Mouse (Mus musculus) limb, embryonic 10.5 days (tissue): Measurements from ENCODE around the gene Fam161a. TPM values are rescaled to one million over a fixed set of nuclear protein-coding genes. Genes with fewer than 3 reads are reported as not detected.

ENCODE experiments used
- DNase-seq: peaks from one replicate; pipeline ENCODE4 v3.0.0-alpha.2; 2017; ENCODE audit warnings: low spot score
- H3K27ac ChIP-seq: fragments of 300-500 bp; sonication (generic); 2 replicates; pipeline ENCODE4 v1.5.1; 2016; ENCODE audit warnings: mild to moderate bottlenecking
- H3K27me3 ChIP-seq: fragments of 300-500 bp; sonication (generic); 2 replicates; pipeline ENCODE4 v1.6.1; 2016; ENCODE audit warnings: low read depth, mild to moderate bottlenecking; ENCODE audit not compliant: poor library complexity, severe bottlenecking
- H3K36me3 ChIP-seq: fragments of 300-500 bp; sonication (generic); 2 replicates; pipeline ENCODE4 v1.6.1; 2016; ENCODE audit warnings: mild to moderate bottlenecking, moderate library complexity
- H3K4me1 ChIP-seq: fragments of 300-500 bp; sonication (generic); 2 replicates; pipeline ENCODE4 v1.6.1; 2016
- H3K4me3 ChIP-seq: fragments of 300-500 bp; sonication (generic); 2 replicates; pipeline ENCODE4 v1.5.1; 2016; ENCODE audit warnings: mild to moderate bottlenecking, moderate library complexity
- H3K9me3 ChIP-seq: fragments of 300-500 bp; sonication (generic); replicated peaks from 2 replicates; pipeline ENCODE4 v1.6.1; 2016; ENCODE audit warnings: mild to moderate bottlenecking
- WGBS: fragments of 180-500 bp; shearing (Covaris S2); methylation state at CpG from one replicate; pipeline ENCODE4 v1.1.7; 2016; 5-methylcytosine and 5-hydroxymethylcytosine counted together
- polyA plus RNA-seq: library from polyadenylated mRNA; unstranded; fragments of >200 nt; fragmentation: Nextera tagmentation; extraction: Ambion mirVana; gene quantifications from 2 replicates; pipeline ENCODE4 v1.2.1, GENCODE M21; 2016

Fam161a gene
- polyA plus RNA-seq, 1 experiment from 2014 or later: 1.6 TPM

DNA sequence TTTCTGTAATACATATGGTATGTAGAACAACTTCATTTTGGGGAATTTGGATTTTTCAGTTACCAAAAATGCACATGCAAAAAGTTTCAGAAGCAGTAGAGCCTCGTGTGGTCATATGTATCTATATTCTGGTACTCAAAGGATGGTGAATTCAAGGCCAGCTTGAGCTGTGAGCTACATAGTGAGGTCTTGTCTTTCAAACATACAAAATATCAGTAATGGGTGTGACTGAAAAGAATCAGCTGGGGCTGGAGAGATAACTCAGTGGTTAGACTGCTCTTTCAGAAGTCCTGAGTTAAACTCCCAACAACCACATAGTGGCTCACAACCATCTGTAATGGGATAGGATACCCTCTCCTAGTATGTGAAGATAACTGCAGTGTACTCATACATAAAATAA, 9.0 kb upstream of the Fam161a start:
- Histone ChIP-seq H3K9me3 (no peaks in the 10 kb centered on the region), H3K4me3 (no peak overlapping the region), H3K27ac (no peak overlapping the region), H3K4me1 (no peaks in the 10 kb centered on the region), H3K36me3 (peaks cover 100% of the 10 kb centered on the region), H3K27me3 (no peaks in the 10 kb centered on the region)
- no peak for DNase-seq
- 85% methylated on average over 1 of the region's 1 CpGs for WGBS

DNA sequence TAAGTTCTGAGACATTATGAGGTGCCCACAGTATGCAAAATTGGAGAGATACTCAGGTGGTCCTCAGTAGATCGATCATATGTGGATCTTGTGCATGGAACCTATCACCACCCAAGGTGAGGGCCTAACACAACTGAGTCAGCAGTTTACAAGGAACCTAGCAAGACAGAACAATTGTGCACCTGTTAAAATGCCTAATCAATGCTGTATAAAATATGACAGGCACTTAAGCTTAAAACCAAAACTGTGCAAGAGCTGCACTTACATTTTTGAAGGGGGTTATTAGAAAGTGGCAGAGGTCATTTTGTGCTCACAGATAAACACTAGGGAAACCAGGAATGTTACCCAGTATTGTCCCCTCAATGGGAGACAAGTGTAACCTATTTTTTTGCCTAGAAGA, 2.1 kb upstream of the Fam161a start:
- WGBS: 100% methylated on average over 1 of the region's 1 CpGs
- Histone ChIP-seq H3K9me3 (no peaks in the 10 kb centered on the region), H3K27me3 (no peaks in the 10 kb centered on the region), H3K36me3 (peaks cover 55% of the 10 kb centered on the region), H3K27ac (no peak overlapping the region), H3K4me3 (no peak overlapping the region), H3K4me1 (0 out of 2 replicates have a peak, but pooled peaks cover 8% of the 10 kb centered on the region)
- DNase-seq: no peak

DNA sequence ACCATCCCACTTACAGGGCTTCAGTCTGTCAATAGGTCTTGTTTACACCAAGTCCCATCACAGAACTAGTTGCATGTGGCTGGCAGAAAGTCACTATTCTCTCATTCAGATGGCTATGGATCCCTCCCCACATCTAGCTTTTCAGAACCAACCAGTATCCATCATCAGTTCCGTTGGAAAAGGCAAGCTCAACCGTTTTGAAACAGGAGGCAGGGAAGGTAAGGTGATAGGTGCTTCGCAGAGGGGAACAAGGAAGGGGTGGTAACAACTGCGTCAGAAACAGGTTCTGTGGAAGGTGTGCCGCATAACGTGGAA, 208 bp upstream of the Fam161a start:
- H3K4me1 ChIP-seq: 0 out of 2 replicates have a peak, but pooled peaks cover 8% of the 10 kb centered on the region
- no peaks in the 10 kb centered on the region for H3K27me3 ChIP-seq
- no peak overlapping the region for H3K27ac ChIP-seq
- no peaks in the 10 kb centered on the region for H3K9me3 ChIP-seq
- no peak for DNase-seq
- WGBS: 9% methylated on average over 6 of the region's 6 CpGs
- H3K36me3 ChIP-seq: peaks cover 37% of the 10 kb centered on the region
- H3K4me3 ChIP-seq: peak overlapping the region; percentile 71

DNA sequence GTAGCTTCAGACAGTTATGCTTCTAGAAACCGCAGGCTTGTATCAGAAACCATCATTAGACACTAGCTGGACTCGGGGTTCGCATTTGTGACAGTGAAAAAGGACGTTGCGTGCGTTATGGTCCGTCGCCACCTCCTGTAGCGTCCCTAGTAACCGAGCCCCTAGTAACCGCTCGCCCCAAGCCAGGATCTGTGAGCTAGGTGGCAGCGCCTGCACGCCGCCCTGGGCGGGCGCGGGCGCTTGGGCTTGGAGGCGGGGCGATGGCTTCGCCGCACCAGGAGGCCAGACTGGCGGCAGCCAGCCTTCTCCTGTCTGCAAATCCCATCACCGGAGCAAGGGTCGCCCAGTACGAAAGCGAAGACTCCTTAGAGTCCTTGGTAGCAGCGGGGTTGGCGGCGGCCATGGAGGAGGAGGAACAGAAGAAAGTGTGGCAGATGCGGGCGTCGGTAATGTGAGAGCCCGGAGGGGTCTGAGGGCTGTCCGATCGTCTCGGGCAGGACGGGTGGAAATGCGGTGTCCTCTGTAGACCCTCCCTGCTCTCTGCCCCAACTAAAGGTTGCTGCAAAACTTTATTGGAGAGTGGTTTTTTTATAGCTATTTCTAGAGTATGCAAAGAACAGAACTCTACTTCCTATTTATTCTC, 971 bp downstream of the Fam161a start:
- peaks cover 25% of the 10 kb centered on the region for H3K36me3 ChIP-seq
- H3K4me3 ChIP-seq: peak overlapping the region; percentile 71
- no peaks in the 10 kb centered on the region for H3K9me3 ChIP-seq
- H3K4me1 ChIP-seq: 0 out of 2 replicates have a peak, but pooled peaks cover 8% of the 10 kb centered on the region
- peak overlapping the region; percentile 87 for H3K27ac ChIP-seq
- H3K27me3 ChIP-seq: no peaks in the 10 kb centered on the region
- DNase-seq: peak; percentile 85
- under 1% methylated on average over 40 of the region's 40 CpGs for WGBS

DNA sequence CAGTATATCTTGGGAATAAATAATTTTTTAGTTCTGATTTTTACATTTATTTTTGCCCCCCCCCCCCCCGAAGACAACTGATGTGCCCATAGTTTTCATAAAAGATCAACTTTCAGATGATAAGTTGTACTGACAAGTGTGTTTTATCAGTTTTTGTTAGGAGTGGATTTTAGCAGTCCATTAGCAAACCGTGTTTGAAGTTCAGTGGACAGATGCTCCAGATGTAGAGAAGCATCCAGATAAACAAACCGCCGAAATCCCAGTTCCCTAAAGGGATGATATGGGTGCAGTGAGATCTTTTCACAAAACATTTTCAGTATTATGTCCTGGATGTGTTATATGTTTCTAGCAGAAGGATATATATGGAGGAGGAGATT, 1.5 kb downstream of the Fam161a start:
- DNase-seq: no peak
- H3K9me3 ChIP-seq: no peaks in the 10 kb centered on the region
- H3K4me3 ChIP-seq: peak overlapping the region; percentile 71
- H3K27ac ChIP-seq: peak overlapping the region; percentile 87
- peaks cover 20% of the 10 kb centered on the region for H3K36me3 ChIP-seq
- H3K27me3 ChIP-seq: no peaks in the 10 kb centered on the region
- 49% methylated on average over 4 of the region's 4 CpGs for WGBS
- 0 out of 2 replicates have a peak, but pooled peaks cover 8% of the 10 kb centered on the region for H3K4me1 ChIP-seq

DNA sequence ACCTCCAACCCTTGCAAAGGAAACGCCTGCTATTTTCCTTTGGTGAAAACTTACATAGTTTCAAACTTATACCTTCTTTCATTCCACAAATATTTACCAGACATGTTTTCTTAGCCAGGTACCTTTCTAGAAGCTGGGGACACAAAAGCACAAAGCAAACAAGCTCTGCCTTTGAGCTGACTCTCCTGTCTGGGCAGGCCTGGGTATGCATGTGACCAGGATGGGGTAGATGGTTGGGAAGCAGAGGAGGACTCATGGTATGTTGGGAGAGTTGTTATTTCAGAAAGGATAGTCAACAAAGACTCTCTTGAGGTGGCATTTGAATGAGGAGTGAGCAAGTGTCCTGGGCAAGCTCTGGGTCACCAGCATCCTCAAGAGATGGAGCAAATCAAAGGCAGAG, 5.8 kb downstream of the Fam161a start:
- Histone ChIP-seq H3K27ac (no peak overlapping the region), H3K4me1 (0 out of 2 replicates have a peak, but pooled peaks cover 4% of the 10 kb centered on the region), H3K27me3 (no peaks in the 10 kb centered on the region), H3K9me3 (no peaks in the 10 kb centered on the region), H3K4me3 (no peak overlapping the region), H3K36me3 (no peaks in the 10 kb centered on the region)
- DNase-seq: no peak
- WGBS: 85% methylated on average over 1 of the region's 1 CpGs

DNA sequence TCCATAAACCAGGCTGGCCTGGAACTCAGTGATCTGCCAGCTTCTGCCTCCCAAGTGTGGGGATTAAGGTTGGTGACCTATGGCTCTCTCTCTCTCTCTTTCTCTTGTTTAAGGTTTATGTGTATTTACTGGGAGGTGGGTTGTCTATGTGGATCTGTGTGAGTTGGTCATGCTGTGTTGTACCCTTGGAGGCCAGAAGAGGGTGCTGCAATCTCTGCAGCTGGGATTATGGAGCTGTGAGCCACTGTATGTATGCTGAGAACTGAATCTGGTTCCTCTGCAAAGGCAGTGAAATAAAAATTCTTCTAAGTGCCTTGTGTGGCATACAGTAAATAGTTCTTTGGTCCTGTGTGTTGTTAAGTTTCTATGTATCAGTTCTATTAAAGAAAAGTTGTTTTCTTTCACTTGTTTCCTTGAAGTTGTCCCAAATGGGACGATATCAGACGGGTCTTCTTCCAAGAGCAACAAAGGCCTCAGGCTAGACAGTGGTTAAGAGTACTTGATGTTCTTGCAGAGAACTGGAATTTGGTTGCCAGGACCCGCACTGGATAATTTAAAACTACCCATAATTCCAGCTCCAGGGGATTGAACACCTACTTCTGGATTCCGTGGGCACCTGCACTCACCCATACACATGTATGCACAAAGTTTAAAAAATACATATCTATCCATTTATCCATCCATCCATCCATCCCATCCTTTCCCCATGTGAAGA, 6.4 kb downstream of the Fam161a start:
- H3K27me3 ChIP-seq: no peaks in the 10 kb centered on the region
- no peak overlapping the region for H3K27ac ChIP-seq
- no peaks in the 10 kb centered on the region for H3K36me3 ChIP-seq
- DNase-seq: no peak
- H3K4me1 ChIP-seq: no peaks in the 10 kb centered on the region
- WGBS: 84% methylated on average over 4 of the region's 4 CpGs
- no peak overlapping the region for H3K4me3 ChIP-seq
- no peaks in the 10 kb centered on the region for H3K9me3 ChIP-seq

DNA sequence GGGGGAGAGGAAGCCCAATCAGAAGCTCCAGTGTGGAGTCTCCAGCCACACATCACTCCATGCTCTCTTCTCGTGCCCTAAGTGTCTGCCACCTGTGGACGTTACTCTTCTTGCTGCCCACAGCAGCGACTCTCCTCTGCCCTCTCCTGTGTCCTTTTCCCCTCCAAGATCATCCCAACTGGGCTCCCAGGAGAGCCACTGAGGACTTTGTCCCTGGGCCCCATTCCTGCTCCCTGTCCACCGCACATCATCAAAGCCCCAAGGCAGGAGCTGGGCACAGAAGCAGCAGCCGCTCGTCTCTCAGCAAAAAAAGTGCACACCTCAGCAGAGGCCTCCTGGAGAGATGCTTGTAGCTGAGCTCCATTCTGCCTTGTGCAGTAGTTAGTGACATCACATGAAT, 7.7 kb downstream of the Fam161a start:
- no peak for DNase-seq
- WGBS: 80% methylated on average over 6 of the region's 6 CpGs
- no peak overlapping the region for H3K27ac ChIP-seq

DNA sequence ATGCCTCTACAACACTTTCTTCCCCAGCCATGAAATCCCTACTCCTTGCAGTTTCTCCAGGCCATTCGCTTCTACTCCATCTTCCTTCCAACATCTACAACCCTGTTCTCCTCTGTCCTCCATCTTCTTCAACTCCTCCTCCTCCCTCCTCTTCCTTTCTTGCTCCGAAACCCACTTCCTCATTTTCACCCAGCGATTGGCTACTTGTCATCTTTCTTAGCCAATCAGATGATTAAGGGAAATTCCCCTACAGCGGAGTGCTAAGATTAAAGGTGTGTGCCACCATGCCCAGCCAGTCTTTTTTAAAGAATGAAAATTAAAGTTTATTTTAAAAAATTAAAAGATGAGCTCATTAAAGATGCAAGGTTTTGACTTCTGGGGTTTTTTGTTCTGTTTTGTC, 10.6 kb downstream of the Fam161a start:
- H3K4me3 ChIP-seq: no peak overlapping the region
- WGBS: 89% methylated on average over 4 of the region's 4 CpGs
- H3K4me1 ChIP-seq: peaks cover 3% of the 10 kb centered on the region; the same call in 1 of the 2 replicates
- no peaks in the 10 kb centered on the region for H3K9me3 ChIP-seq
- no peak overlapping the region for H3K27ac ChIP-seq
- no peaks in the 10 kb centered on the region for H3K27me3 ChIP-seq
- no peaks in the 10 kb centered on the region for H3K36me3 ChIP-seq
- no peak for DNase-seq

More for the DNA sequence above, 7.7 kb downstream of the Fam161a start:
- H3K4me3 ChIP-seq: no peak overlapping the region
- no peaks in the 10 kb centered on the region for H3K4me1 ChIP-seq
- H3K36me3 ChIP-seq: no peaks in the 10 kb centered on the region
- H3K27me3 ChIP-seq: no peaks in the 10 kb centered on the region
- no peaks in the 10 kb centered on the region for H3K9me3 ChIP-seq

DNA sequence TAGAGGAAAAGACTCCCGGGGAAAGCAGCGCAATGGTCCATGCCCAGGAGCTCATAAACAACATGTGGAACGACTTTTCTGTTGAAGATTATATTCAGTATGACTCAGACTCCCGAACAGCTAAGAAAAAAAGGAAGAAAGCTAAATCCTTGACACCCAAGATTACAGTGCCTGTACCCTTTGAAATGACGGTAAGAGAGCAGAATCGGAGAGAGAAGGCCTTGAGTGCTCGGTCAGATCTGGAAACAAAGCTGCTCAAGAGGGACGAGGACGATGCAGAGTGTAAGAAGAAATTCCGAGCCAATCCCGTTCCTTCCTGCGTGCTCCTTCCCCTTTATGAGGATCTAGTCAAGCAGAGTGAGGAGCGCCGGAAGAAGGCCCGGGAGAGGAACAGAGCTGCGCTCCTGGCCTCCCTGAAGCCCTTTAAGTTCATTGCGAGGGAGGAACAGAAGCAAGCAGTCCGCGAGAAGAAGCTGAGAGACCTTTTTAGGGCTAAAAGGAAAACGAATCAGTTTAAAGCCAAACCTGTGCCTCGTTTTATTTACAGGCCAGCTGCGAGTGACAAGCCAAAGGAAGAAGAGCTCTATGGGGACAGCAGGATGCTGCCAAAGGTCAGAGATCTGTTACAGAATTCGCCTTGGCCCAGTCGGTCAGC, 12.9 kb downstream of the Fam161a start:
- no peaks in the 10 kb centered on the region for H3K9me3 ChIP-seq
- peaks cover 3% of the 10 kb centered on the region; the same call in 1 of the 2 replicates for H3K4me1 ChIP-seq
- no peak overlapping the region for H3K27ac ChIP-seq
- no peak overlapping the region for H3K4me3 ChIP-seq
- H3K36me3 ChIP-seq: no peaks in the 10 kb centered on the region
- no peak for DNase-seq
- H3K27me3 ChIP-seq: no peaks in the 10 kb centered on the region
- WGBS: 77% methylated on average over 24 of the region's 24 CpGs

DNA sequence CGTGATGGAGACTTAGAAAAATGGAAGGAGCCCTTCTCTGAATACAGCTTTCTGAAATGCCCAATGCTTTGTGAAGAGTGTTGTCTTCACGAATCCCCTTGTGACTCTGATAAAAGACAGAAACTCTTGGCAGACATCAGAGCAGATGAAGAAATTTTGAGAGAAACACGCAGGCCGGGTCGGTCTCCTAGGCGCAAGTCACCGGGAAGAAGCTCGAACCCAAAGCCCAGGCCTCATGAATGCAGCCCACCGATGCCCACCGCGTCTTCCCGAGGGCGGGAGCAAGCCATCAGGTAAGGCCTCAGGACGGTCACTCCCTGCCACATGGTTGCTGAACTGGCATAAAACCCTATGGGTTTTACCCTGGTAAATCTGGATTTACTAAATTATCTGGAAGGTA, 13.5 kb downstream of the Fam161a start:
- H3K9me3 ChIP-seq: no peaks in the 10 kb centered on the region

DNA sequence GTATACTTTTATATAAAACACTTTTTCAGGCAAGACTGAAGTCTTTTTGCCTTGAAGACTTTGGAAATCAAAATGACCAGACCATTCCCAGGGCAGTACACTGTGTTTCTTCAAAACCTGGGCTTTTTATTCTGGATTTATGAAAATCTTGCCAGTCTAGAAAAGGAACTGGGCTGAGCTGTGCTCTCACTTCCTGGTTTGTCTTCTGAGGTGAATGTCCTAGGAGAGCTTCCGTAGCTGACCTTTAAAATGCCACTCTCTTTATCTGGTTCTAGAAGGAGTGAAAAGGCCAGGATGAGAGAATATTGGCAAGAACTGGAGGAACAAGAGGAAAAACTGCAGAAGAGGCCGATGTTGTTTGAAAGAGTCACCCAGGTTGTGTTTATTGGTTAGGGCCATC, 15.8 kb downstream of the Fam161a start:
- Histone ChIP-seq H3K36me3 (no peaks in the 10 kb centered on the region), H3K27me3 (no peaks in the 10 kb centered on the region), H3K27ac (no peak overlapping the region), H3K4me3 (no peak overlapping the region), H3K4me1 (peaks cover 5% of the 10 kb centered on the region; the same call in 1 of the 2 replicates), H3K9me3 (no peaks in the 10 kb centered on the region)
- DNase-seq: no peak
- WGBS: 96% methylated on average over 2 of the region's 2 CpGs

More for the DNA sequence above, 13.5 kb downstream of the Fam161a start:
- Histone ChIP-seq H3K27me3 (no peaks in the 10 kb centered on the region), H3K4me3 (no peak overlapping the region), H3K4me1 (peaks cover 3% of the 10 kb centered on the region; the same call in 1 of the 2 replicates), H3K36me3 (no peaks in the 10 kb centered on the region), H3K27ac (no peak overlapping the region)
- no peak for DNase-seq
- WGBS: 96% methylated on average over 14 of the region's 14 CpGs

DNA sequence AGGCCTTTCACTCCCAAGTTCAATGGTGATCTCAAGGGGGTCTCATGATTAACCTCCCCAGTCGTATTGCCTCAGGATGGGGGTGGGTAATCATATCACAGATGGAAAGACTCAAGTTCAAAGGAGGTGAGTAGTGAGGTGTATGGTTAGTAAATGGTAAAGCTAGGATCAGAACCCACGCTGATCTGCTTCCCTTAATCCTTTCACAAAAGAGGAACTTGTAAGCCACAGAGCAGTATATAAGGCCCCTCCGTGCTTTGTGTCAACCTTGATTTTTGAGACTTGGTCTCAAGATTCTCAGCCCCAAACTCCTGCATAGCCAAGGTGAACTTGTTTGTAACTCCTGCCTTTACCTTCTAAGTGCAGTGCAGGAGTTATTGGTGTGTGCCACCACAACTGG, 16.8 kb downstream of the Fam161a start:
- H3K27me3 ChIP-seq: no peaks in the 10 kb centered on the region
- WGBS: 91% methylated on average over 3 of the region's 3 CpGs
- H3K36me3 ChIP-seq: no peaks in the 10 kb centered on the region
- peaks cover 5% of the 10 kb centered on the region; the same call in 1 of the 2 replicates for H3K4me1 ChIP-seq
- no peaks in the 10 kb centered on the region for H3K9me3 ChIP-seq
- no peak overlapping the region for H3K27ac ChIP-seq
- no peak overlapping the region for H3K4me3 ChIP-seq
- DNase-seq: no peak
